Mouse (Mus musculus) embryo, embryonic 11 days (tissue): Measurements from ENCODE around the gene Pla2g15.
"Not testable (repeated sequence)": the region's sequence is repeated elsewhere in the genome, so short reads cannot be mapped to it uniquely, and the experiment has no call there.

ENCODE experiments used
- DNase-seq: peaks from one replicate; pipeline ENCODE4 v3.0.0-alpha.2; 2015

The Pla2g15 gene

DNA sequence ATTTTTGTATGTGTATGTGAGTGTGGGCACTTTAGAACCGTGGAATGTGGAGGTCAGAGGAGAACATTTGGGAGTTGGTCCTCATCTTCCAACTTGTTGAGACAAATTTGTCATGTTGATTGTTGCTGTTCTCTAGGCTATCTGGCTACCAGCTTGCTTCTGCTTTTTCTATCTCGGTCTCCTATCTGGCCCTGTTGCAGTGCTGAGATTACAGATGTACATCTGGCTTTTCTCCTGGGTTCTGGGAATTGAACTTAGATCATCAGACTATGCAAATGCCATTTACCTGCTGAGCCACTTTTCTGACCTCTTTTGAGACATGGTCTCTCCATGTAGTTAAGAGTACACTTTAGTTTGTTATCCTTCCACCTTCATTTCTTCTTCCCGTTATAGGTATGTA is 23.4 kb downstream of the Pla2g15 start:
- DNase-seq, result no peak

GRCm38 (mm10) chr8:106176891-106177290 is 26.7 kb downstream of the Pla2g15 start:
- DNase-seq, result peak; percentile 19

DNA sequence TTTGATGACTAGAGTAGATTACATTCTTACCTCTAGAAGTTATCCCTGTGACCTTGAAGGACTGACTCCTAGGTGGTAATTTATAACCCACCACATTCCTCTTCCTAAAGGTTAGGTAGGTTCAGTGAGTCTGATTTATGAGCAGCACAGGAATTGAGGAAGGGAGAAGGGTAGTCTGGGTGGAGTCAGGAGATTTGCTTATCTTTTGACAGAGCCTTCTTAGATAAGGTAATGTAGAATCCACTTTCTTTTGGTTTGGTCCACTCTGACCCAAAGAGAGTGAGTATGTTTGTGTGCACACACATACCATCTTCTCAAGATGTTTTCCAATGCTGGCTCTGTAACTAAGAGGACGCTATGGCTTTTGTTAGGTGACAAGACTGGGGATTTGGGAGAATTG is 27.4 kb downstream of the Pla2g15 start:
- DNase-seq, result no peak

GRCm38 (mm10) chr8:106178428-106178827 is 28.2 kb downstream of the Pla2g15 start:
- DNase-seq, result no peak

DNA sequence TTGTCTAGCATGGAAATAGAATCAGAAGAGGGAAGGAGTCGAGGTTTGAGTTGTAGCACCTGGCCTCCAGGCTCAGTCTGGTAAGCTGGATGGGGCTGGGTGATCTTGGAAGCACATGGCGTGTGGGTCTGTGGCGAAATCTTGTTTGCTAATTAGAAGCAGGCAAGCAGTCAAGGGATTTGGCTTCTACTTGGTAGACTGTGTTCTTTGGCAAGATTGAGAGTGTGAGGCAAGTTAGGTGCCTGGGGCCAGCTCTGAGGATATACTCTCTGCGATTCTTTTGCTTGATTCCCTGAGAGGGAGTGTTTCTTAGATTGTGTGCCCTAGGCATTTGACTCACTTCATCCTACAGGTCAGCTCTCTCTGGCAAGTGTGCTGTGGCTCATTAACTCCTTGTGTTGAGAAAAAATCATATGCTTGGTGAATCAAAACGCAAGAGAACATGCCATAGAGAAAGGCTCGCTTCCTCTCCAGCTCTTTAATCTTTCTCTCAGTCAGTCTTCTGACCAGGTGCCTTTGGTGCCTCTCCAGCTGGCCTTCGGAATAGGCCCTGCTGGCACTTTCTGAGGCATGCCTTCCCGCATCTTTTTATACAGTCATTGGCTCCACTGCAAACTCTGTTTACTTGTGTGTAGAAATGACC is 35.5 kb downstream of the Pla2g15 start:
- no peak for DNase-seq

DNA sequence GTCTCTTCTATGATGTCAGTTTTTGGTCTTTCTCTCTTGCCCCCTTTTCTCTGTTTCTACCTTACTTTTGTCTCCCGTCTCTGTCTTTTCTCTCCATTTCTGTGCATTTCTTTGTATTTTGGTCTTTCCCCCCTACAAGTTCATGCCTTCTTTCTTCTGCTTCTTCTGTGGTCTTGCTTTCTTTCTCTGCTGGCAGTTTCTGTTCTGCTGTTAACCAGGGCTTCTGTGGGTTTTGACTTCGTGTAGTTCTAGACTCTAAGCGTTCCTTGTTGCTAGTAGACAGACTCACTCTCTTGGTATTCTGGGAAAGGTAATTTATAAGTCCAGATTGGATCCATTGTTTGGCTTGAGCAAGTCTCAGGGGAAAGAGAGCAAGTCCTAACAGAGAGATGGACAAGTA is 36.2 kb downstream of the Pla2g15 start:
- DNase-seq, result no peak

DNA sequence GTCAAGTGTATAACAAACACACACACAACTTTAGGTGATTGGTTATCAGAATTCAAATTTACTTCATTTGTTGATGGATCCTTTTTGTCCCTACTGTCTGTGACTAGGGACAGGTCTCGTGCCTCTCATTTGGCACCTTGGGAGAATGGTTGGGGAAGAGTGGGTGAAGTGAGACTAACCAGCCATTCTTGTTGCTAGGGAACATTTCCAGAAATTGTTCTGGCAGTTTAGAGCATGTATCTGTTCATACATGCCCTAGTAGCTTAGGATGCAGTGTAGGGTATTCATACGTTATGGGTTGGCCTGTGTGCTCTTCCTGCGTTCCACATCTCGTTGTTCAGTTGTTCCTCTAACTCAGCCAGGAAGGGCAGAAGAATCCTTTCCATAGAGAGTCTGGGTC is 39.0 kb downstream of the Pla2g15 start:
- DNase-seq, result no peak

GRCm38 (mm10) chr8:106191639-106192038 is 41.4 kb downstream of the Pla2g15 start:
- no peak for DNase-seq

DNA sequence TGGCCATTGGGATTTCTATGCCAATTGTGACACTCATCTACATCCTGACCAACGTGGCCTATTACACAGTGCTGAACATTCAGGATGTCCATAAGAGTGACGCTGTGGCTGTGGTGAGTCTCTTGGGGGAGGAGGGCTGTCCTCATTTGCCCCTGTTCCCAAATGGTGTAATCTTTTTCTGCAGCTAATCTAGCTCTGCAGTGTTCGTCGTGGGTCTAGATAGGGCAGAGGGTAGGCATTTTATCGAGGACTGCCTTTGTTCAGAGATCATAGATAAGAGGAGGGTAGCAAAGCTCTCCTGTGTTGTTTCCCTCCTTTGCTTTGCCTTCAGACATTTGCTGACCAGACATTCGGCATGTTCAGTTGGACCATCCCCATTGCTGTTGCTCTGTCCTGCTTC is 43.0 kb downstream of the Pla2g15 start:
- DNase-seq, result no peak

DNA sequence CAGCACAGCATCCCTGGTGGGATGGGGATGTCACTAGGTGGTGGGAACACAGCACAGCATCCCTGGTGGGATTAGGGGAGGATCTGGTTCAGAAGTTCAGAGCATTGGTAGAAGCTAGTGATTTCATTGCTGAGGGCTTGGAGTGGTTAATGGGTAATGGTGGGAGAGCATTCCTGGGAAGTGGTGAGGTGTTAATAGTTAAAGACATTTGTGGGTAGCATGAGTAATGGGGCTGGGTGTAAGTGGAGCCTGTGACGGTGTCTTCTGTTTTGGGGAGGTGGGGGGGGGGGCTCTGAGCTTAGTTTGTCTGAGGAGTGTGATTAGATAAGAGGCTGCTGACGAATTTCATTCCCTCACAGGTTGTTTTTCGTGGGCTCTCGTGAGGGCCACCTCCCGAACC is 43.9 kb downstream of the Pla2g15 start:
- no peak for DNase-seq

GRCm38 (mm10) chr8:106198741-106199140 is 48.5 kb downstream of the Pla2g15 start:
- DNase-seq, result peak; percentile 58

DNA sequence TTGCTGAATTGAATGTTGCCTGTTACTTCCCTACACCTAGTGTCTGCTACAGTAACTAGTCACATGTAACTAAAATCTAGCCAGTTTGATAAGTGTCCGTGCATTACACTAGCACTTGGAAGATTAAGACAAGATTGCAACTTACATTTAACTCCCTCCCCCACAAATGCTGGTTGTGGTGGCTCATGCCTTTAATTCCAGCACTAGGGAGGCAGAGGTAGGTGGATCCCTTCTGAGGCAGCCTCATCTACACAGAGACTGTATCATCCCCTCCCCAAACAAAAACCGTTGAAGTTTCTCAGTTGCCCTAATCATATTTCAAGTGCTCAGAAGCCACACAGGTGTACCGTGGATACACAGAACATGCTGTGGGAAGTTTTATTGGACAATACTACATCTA is 49.4 kb downstream of the Pla2g15 start:
- DNase-seq, result not testable (repeated sequence)

DNA sequence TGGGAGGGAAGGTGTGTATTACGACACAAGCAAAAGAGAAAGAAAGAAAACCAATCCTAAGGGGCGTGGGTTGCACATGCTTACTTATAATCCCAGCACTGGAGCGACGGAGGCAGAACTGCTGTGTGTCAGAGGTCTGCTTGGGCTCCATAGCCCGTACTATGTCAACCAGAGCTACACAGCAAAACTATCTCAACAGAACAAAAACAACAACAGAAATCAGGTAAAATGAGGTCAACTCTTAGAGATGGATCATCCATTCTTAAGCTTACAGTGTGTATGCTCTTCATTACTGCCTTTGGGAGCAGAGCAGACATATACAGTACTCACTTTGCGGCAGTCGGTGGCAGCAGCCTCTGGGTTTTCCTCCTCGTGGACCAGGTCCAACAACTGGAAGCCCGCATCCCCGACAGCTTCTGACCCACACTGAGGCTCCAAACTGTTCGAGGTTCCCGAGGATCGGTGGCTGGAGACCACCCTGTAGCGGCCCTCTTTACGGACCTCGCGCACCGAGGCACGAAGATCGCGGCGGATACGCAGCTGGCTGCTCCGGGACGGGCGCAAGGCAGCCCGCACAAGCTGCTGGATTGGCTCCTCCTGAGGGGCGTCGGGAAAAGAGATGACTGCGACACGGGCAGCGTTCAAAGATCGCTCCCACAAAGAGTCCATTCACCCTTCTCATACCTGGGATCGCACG is 60.0 kb downstream of the Pla2g15 start:
- peak; percentile 71 for DNase-seq

- peak; percentile 99 for DNase-seq
Observed at GRCm38 (mm10) chr8:106210821-106211345, 60.7 kb downstream of the Pla2g15 start, which contains the start of the genes Slc7a6os and Prmt7. Gene Slc7a6os, minus strand, starts transcription at chr8:106210935. Gene Prmt7, plus strand, starts transcription at chr8:106210936.

GRCm38 (mm10) chr8:106211421-106211820 is 61.2 kb downstream of the Pla2g15 start:
- no peak for DNase-seq

DNA sequence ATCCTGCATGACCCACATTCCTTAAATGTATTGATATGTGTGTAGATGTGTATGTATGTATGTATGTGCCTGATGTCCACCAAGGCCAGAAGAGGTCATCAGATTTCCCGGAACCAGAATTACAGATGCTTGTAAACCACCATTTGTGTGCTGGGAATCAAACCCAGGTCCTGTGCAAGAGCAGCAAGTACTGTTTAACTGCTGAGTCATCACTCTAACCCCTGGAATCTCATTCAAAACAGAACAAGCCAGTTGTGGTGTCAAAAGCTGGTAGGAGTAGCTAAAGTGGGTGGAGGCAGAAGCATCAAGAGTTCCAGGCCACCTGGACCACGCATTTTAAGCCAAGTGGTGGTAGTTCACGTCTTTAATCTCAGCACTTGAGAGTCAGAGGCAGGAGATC is 63.8 kb downstream of the Pla2g15 start:
- no peak for DNase-seq
